Mouse (Mus musculus) embryonic facial prominence, embryonic 10.5 days (tissue): ENCODE data around the gene Lypd5. TPM values are rescaled to one million over a fixed set of nuclear protein-coding genes. Genes with fewer than 3 reads are reported as not detected.
"Not testable (repeated sequence)": the region's sequence is repeated elsewhere in the genome, so short reads cannot be mapped to it uniquely, and the experiment has no call there.

Source experiments
- DNase-seq: peaks from one replicate; pipeline ENCODE4 v3.0.0-alpha.2; 2017; ENCODE audit warnings: low spot score
- H3K27ac ChIP-seq: fragments of 300-500 bp; sonication (generic); replicated peaks from 2 replicates; pipeline ENCODE4 v1.5.1; 2016; ENCODE audit warnings: mild to moderate bottlenecking
- H3K27me3 ChIP-seq: fragments of 300-500 bp; sonication (generic); replicated peaks from 2 replicates; pipeline ENCODE4 v1.6.1; 2016; ENCODE audit warnings: low read depth, mild to moderate bottlenecking; ENCODE audit not compliant: poor library complexity, severe bottlenecking
- H3K36me3 ChIP-seq: fragments of 300-500 bp; sonication (generic); replicated peaks from 2 replicates; pipeline ENCODE4 v1.6.1; 2016; ENCODE audit warnings: mild to moderate bottlenecking, moderate library complexity
- H3K4me1 ChIP-seq: fragments of 300-500 bp; sonication (generic); 2 replicates; pipeline ENCODE4 v1.6.1; 2016
- H3K4me3 ChIP-seq: fragments of 300-500 bp; sonication (generic); 2 replicates; pipeline ENCODE4 v1.5.1; 2016; ENCODE audit warnings: mild to moderate bottlenecking, moderate library complexity
- H3K9me3 ChIP-seq: fragments of 300-500 bp; sonication (generic); 2 replicates; pipeline ENCODE4 v1.6.1; 2016; ENCODE audit warnings: mild to moderate bottlenecking
- WGBS: fragments of 180-500 bp; shearing (Covaris S2); methylation state at CpG from one replicate; pipeline ENCODE4 v1.1.7; 2016; 5-methylcytosine and 5-hydroxymethylcytosine counted together
- microRNA-seq: library from miRNA; unstranded; fragments of <30 nt; microRNA quantifications from one replicate; pipeline ENCODE4, GENCODE M21; 2017
- polyA plus RNA-seq: library from polyadenylated mRNA; unstranded; fragments of >200 nt; fragmentation: Nextera tagmentation; extraction: Ambion mirVana; gene quantifications from 2 replicates; pipeline ENCODE4 v1.2.1, GENCODE M21; 2016

The Lypd5 gene
- polyA plus RNA-seq, 1 experiment from 2014 or later: not detected

DNA sequence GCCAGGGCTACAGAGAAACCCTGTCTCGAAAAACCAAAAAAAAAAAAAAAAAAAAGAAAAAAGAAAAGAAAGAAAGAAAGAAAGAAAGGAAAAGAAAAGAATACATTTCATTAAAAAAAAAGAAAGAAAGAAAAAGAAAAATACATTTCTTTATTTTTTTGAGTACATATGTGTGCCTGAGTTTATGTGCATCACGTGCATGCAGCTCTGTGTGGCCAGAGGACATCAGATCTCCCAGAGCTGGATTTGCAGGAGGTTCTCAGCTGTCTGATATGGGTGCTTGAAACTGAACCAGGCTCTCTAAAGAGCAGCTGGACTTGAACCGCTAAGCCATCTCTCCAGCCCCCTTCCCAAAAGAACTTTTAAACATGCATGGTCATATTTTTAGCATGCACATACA lies 45.1 kb downstream of the Lypd5 start:
- no peak for DNase-seq
- Histone ChIP-seq H3K27ac (no peak overlapping the region), H3K27me3 (no peaks in the 10 kb centered on the region), H3K9me3 (no peaks in the 10 kb centered on the region), H3K4me1 (peaks cover 20% of the 10 kb centered on the region), H3K36me3 (no peaks in the 10 kb centered on the region), H3K4me3 (no peak overlapping the region)
- 73% methylated on average over 3 of the region's 3 CpGs for WGBS

DNA sequence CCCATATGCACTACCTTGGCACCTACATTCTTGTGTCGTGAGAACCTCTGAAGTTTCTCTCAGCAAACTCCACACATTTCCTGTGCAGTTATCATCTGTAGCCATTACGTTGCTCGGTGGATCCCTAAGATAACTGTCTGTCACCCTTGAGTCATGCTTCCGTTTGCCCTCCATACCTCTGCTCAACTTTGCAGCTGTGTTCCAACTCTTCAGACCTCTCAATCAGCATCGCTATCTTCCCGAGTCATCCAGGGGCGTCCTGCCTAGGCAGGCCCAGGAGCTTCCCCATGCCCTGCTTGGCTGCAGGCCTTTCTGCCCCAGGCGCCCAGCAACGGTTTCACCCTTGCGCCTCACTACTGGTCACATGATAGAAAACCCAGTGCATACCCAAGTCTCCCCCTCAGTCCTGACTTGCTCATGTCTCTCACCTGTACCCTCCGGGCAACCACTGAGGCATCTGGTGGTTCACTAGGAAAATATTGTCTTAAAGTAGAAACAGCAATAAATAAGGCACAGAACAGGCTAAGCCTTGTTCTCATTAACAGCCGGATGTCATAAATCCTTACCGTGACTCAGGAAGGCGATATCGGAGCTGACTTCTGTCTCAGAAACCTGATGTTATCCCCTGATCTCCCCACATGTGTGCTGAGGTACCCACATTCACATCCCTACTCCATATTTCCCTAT lies 45.6 kb downstream of the Lypd5 start:
- 81% methylated on average over 15 of the region's 15 CpGs for WGBS
- DNase-seq: no peak
- no peaks in the 10 kb centered on the region for H3K27me3 ChIP-seq
- H3K9me3 ChIP-seq: 0 out of 2 replicates have a peak, but pooled peaks cover 3% of the 10 kb centered on the region
- no peaks in the 10 kb centered on the region for H3K36me3 ChIP-seq
- H3K27ac ChIP-seq: no peak overlapping the region
- no peak overlapping the region for H3K4me3 ChIP-seq
- H3K4me1 ChIP-seq: peaks cover 18% of the 10 kb centered on the region

- H3K4me1 ChIP-seq: peaks cover 8% of the 10 kb centered on the region
- 82% methylated on average over 11 of the region's 11 CpGs for WGBS
- H3K36me3 ChIP-seq: peaks cover 9% of the 10 kb centered on the region
- H3K4me3 ChIP-seq: no peak overlapping the region
- no peak for DNase-seq
- no peaks in the 10 kb centered on the region for H3K27me3 ChIP-seq
- 0 out of 2 replicates have a peak, but pooled peaks cover 5% of the 10 kb centered on the region for H3K9me3 ChIP-seq
- no peak overlapping the region for H3K27ac ChIP-seq
Measured at GRCm38 (mm10) chr7:24396832-24397231, 47.8 kb downstream of the Lypd5 start.

- Histone ChIP-seq H3K9me3 (peaks cover 10% of the 10 kb centered on the region; the same call in 1 of the 2 replicates), H3K27me3 (no peaks in the 10 kb centered on the region), H3K27ac (no peak overlapping the region), H3K4me1 (peaks cover 8% of the 10 kb centered on the region), H3K4me3 (peak overlapping the region; percentile 73; the same call in 1 of the 2 replicates), H3K36me3 (peaks cover 25% of the 10 kb centered on the region)
- DNase-seq: no peak
- 93% methylated on average over 8 of the region's 8 CpGs for WGBS
Measured at GRCm38 (mm10) chr7:24398364-24398913, 49.4 kb downstream of the Lypd5 start.

GRCm38 (mm10) chr7:24399256-24400081 lies 50.5 kb downstream of the Lypd5 start, which contains the start of gene Smg9:
TSS of gene Smg9 (plus strand) at chr7:24399619.
- WGBS: 2% methylated on average over 66 of the region's 66 CpGs
- peaks cover 8% of the 10 kb centered on the region for H3K4me1 ChIP-seq
- DNase-seq: peak; percentile 98

DNA sequence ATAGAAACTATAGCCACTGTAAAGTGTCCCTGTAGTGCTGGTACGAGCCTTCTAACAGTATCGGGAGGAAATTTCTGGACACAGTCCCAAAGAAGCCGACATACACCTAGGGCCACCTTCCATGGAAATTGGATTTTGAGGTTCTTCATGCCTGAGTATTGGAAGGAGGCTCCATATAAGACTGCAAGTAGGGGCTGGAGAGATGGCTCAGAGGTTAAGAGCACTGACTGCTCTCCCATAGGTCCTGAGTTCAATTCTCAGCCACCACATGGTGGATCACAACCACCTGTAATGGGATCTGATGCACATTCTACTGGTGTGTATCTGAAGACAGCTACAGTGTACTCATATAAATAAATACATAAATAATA lies 51.1 kb downstream of the Lypd5 start:
- peaks cover 8% of the 10 kb centered on the region for H3K4me1 ChIP-seq
- WGBS: 22% methylated on average over 3 of the region's 3 CpGs

More at GRCm38 (mm10) chr7:24399256-24400081, 50.5 kb downstream of the Lypd5 start, which contains the start of gene Smg9:
- Histone ChIP-seq H3K4me3 (peak within 1 kb of the TSS; percentile 73), H3K9me3 (peaks cover 10% of the 10 kb centered on the region; the same call in 1 of the 2 replicates), H3K27me3 (no peaks in the 10 kb centered on the region), H3K36me3 (peaks cover 35% of the 10 kb centered on the region), H3K27ac (peak within 1 kb of the TSS; percentile 96)

DNA sequence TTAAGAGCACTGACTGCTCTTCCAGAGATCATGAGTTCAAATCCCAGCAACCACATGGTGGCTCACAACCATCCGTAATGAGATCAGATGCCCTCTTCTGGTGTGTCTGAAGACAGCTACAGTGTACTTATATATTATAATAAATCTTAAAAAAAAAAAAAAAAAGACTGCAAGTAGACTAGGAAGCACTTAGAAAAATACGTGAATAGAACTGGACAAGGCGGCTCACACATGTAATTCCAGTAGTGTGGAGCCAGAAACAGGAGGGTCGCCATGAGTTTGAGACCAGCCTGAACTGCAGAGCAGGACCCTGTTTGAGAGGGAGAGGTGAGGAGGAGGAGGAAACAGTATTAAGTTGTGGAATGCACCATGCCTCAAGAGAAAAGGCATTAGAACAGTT lies 51.5 kb downstream of the Lypd5 start:
- peaks cover 10% of the 10 kb centered on the region; the same call in 1 of the 2 replicates for H3K9me3 ChIP-seq
- WGBS: 91% methylated on average over 4 of the region's 4 CpGs

More for the DNA sequence above, 51.1 kb downstream of the Lypd5 start:
- DNase-seq: no peak
- H3K27ac ChIP-seq: peak overlapping the region; percentile 96
- peak overlapping the region; percentile 73 for H3K4me3 ChIP-seq
- H3K27me3 ChIP-seq: no peaks in the 10 kb centered on the region
- H3K9me3 ChIP-seq: peaks cover 10% of the 10 kb centered on the region; the same call in 1 of the 2 replicates
- H3K36me3 ChIP-seq: peaks cover 41% of the 10 kb centered on the region

DNA sequence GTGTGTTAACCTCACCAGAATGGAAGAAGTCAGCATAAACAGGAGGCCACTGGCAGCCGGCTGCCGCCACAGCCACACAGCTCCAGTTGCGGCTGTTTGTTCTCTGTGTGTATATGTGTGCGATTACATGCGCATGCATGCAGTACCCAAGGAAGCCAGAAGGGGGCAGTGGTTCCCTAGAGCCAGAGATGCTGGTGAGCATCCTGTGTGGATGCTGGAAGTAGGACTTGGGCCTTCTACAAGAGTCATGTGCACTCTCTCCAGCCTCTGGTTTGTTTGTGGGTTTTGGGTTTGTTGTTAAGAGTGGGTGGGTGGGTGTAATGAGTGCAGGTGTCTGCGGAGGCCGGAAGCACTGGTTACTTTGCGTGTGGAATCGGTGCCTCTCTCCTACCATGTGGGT lies 53.9 kb downstream of the Lypd5 start:
- H3K27ac ChIP-seq: no peak overlapping the region
- no peaks in the 10 kb centered on the region for H3K27me3 ChIP-seq
- 99% methylated on average over 9 of the region's 9 CpGs for WGBS
- DNase-seq: no peak
- H3K9me3 ChIP-seq: peaks cover 10% of the 10 kb centered on the region; the same call in 1 of the 2 replicates
- H3K36me3 ChIP-seq: peaks cover 65% of the 10 kb centered on the region
- peaks cover 8% of the 10 kb centered on the region for H3K4me1 ChIP-seq
- H3K4me3 ChIP-seq: no peak overlapping the region

More for the DNA sequence above, 51.5 kb downstream of the Lypd5 start:
- not testable (repeated sequence) for H3K4me1 ChIP-seq, H3K27me3 ChIP-seq, DNase-seq, H3K27ac ChIP-seq
- Histone ChIP-seq H3K4me3 (peak overlapping the region; percentile 73), H3K36me3 (peaks cover 45% of the 10 kb centered on the region)

Small RNAs within 50 kb of the gene (microRNA-seq; reads per million reads assigned to microRNA genes)
- gene Gm27592: not detected

Other genes with a start within 250 kb of the Lypd5 start
- gene Zfp112, start 236.9 kb upstream of the Lypd5 start, polyA plus RNA-seq: 3.2 and 4.7 TPM in 2 replicates
- gene Zfp235, start 215.0 kb upstream of the Lypd5 start, polyA plus RNA-seq: 15.3 and 15.7 TPM in 2 replicates
- 4.8 and 5.2 TPM in 2 replicates for gene Zfp114, start 174.1 kb upstream of the Lypd5 start, polyA plus RNA-seq
- 10.7 and 11.1 TPM in 2 replicates for gene Zfp111, start 137.8 kb upstream of the Lypd5 start, polyA plus RNA-seq
- 5.7 and 6.7 TPM in 2 replicates for gene Zfp109, start 111.6 kb upstream of the Lypd5 start, polyA plus RNA-seq
- 2.4 and 3.1 TPM in 2 replicates for gene Zfp108, start 94.4 kb upstream of the Lypd5 start, polyA plus RNA-seq
- gene Zfp93, start 78.8 kb upstream of the Lypd5 start, polyA plus RNA-seq: 8.2 and 8.6 TPM in 2 replicates
- gene Zfp61, start 48.0 kb upstream of the Lypd5 start, polyA plus RNA-seq: 46.4 and 47.7 TPM in 2 replicates
- 13.8 and 13.9 TPM in 2 replicates for gene Zfp94, start 32.5 kb upstream of the Lypd5 start, polyA plus RNA-seq
- gene Tescl, start 15.3 kb upstream of the Lypd5 start, polyA plus RNA-seq: 0.17 TPM in 1 of 2 replicates, not detected in the other
- gene Kcnn4, start 21.1 kb downstream of the Lypd5 start, polyA plus RNA-seq: 3.0 and 3.5 TPM in 2 replicates
- 25.8 and 26.3 TPM in 2 replicates for gene Smg9, start 50.4 kb downstream of the Lypd5 start, polyA plus RNA-seq
- gene Irgc1, start 103.1 kb downstream of the Lypd5 start, polyA plus RNA-seq: not detected in 2 replicates
- gene Plaur, start 113.3 kb downstream of the Lypd5 start, polyA plus RNA-seq: 1.7 TPM in 2 replicates
- 5.0 and 5.7 TPM in 2 replicates for gene Cadm4, start 132.8 kb downstream of the Lypd5 start, polyA plus RNA-seq
- 100.0 and 110 TPM in 2 replicates for gene Zfp428, start 157.8 kb downstream of the Lypd5 start, polyA plus RNA-seq
- gene AC161166.1, start 163.3 kb downstream of the Lypd5 start, polyA plus RNA-seq: 1.2 TPM in 2 replicates
- 8.2 and 8.9 TPM in 2 replicates for gene Irgq, start 181.5 kb downstream of the Lypd5 start, polyA plus RNA-seq
- not detected in 2 replicates for gene Pinlyp, start 196.9 kb downstream of the Lypd5 start, polyA plus RNA-seq
- 169 TPM in 2 replicates for gene Xrcc1, start 197.1 kb downstream of the Lypd5 start, polyA plus RNA-seq
- gene Ethe1, start 238.3 kb downstream of the Lypd5 start, polyA plus RNA-seq: 26.3 and 27.3 TPM in 2 replicates
- 2.0 and 2.1 TPM in 2 replicates for gene Zfp575, start 238.4 kb downstream of the Lypd5 start, polyA plus RNA-seq